Mouse (Mus musculus) layer of hippocampus, postnatal 10 days (tissue): ENCODE measurements around the gene Ssr1. TPM values are rescaled to one million over a fixed set of nuclear protein-coding genes. Genes with fewer than 3 reads are reported as not detected.
A peak's percentile ranks its signal among the peaks of the same experiment; 100 is the strongest.

ENCODE experiments used
- DNase-seq, 2 experiments: peaks; one replicate each; pipeline ENCODE4 v3.0.0; 2021; ENCODE audit warnings: low spot score in 2 of 2
- total RNA-seq, 2 experiments: library from RNA; stranded (reverse); gene quantifications; 2 replicates each; pipeline ENCODE4 v1.2.3; 2021

The Ssr1 gene
- total RNA-seq, 2 experiments from 2014 or later, result 81.6 to 91.7 TPM

- DNase-seq, result no peak
These were observed 13.0 kb downstream of the Ssr1 start for GRCm38 (mm10) chr13:37981063-37981462.

DNA sequence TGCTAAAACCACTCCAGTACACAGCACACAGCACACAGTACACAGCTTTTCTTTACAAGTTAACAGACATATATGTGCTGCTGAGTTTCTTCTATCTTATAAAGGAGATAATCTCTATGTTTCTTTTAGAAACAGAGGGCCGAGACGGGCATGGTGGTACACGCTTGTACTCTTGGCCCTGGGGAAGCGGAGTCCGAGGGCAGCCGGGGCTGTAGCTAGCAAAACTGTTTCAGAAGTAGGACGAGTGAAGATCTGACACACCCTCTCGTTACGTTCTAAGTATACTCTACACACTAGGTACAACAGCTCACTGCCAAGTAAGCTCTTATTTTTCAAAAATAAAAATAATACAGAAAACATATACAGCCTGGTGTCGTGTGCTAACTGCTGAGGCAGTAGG lies 13.7 kb downstream of the Ssr1 start:
- no peak for DNase-seq

DNA sequence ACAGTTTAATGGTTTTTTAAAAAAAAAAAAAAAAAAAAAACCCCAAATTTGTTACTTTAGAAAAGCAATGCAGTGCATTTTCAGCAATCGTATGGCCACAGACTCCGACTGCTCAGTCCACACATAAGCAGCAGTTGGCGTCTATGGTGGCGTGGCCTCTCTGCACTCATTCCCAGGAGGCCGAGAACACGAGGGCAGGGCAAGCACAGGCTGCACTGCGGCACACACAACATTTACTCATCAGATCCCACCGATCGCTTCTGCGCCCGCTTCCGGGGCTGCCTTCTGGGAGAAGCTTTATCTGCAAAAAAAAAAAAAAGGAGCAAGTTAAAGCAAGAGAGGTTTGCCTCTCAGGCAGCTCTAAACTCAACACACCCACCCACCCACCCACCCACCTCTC lies 14.5 kb downstream of the Ssr1 start:
- DNase-seq, result no peak

DNA sequence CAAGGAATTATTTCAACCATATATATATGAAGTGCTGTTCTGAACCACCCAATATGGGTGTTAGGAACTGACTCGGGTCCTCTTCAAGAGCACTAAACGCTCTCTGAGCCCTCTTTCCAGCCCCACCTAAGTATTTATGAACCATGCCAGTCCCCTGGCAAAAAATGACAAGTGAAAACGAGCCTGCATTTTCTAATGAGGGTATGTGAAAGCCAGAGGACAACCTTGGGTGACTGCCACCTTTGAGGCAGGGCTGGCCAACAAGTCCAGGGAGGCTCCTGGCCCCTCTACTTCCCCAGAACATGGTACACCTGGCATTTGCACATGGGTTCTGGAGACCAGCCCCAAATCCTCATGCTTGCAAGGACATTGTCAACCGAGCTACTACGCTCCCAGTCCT lies 19.3 kb downstream of the Ssr1 start:
- no peak for DNase-seq

DNA sequence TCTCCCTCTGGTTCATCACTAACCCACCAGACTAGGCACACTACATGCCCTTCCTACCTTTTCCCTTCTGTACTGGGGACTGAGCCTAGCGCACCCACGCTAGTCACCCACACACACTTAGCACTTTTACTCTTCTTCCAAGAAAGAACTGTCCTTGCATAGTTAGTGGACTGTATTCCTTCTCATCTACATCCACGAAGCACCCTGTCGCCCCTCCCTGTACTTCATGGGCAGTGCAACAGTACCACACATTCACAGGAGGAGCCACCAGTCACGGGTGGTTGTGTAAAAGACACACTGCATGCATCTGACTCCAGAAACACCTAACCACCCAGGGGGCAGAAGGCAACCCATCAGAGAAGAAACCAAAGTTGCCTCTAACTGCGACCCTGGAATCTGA lies 20.0 kb downstream of the Ssr1 start:
- no peak for DNase-seq

- no peak for DNase-seq
These were observed 23.0 kb downstream of the Ssr1 start for GRCm38 (mm10) chr13:37970887-37971530.

DNA sequence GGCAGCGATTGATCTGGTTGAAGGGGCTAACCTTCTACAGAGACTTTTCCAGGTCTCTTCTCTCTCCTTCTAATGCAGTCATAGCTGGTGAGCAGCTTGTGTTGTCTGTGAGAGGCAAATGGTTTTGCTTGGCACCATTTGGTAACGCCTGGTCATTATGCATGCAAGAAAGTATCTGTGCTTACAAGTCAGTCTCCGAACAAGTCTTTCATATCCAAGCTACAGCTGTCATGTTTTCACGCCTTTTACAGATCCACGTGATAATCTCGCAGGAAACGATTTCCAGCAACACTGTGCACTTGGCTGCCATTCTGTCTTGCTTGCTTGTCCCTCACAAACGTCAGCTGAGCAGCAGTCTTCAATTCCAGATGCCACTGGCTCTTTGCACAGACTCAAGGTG lies 24.0 kb downstream of the Ssr1 start:
- peak in 1 of 2 experiments; percentile 37 for DNase-seq

- DNase-seq, result peak; percentile 96 to 97
These were observed 24.7 kb downstream of the Ssr1 start for GRCm38 (mm10) chr13:37969337-37969736.

- no peak for DNase-seq
These were observed 26.5 kb downstream of the Ssr1 start for GRCm38 (mm10) chr13:37967565-37967964.

DNA sequence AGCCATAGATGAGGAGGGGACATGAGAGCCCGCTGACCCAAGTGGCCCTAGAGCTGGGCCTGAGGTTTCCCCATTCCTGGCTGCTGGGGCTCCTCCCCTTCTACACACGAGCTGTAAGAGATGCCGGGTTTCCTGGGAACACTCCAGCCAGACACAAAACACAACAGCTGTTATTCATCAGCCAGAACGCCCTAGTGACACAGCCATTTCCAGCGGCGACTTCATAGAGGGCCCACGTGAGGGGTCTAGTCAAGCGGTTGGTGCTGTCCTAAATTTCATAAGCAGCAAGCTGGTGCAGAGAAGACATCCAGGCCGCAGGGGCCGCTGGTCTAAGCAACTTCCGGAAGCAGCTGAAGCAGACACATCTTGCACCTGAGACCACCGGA lies 27.0 kb downstream of the Ssr1 start:
- DNase-seq, result no peak

- no peak for DNase-seq
These were observed 27.6 kb downstream of the Ssr1 start for GRCm38 (mm10) chr13:37966256-37967051.

- DNase-seq, result no peak
These were observed 28.7 kb downstream of the Ssr1 start for GRCm38 (mm10) chr13:37965126-37965914.

DNA sequence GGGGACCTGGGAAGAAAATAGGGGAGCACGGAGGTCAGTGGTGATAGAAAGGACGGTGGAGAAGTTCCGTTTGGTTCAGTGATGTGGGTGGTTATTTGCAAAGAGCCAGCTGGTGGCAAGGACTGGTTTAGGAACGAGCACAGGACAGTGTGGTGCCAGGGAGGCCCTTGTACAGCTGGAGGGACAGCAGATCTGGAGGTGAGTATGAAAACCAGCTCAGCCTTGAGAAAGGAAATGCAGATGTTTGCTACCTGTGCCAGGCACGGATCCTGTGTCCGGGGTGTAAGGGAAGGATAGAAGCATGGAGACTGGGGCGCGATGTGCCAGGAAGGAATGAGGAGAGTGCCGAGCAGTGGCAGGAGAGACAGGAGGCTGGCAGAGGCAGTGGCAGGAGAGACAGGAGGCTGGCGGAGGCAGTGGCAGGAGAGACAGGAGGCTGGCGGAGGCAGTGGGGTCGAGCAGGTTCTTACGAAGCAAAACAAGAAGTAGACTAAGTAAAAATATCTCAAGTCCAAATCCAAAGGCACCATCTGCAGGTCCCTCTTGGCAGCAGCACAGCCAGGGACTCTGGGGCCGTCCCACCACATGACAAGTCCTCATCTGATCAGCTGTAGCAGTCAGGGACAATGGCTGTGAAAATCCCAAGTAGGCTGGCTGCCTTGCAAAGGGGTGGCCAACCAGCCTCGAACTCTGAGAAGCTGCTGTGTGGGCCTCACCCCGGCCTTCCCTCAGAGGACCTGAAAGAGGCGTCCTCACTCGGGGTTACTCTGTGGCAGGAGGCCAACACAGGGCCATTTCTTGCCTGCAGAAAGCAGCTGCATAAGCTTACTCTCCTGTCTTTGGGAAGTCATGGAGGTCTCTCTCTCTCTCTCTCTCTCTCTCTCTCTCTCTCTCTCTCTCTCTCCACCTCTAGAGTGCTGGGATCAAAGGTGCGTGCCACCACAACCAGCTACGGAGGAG lies 29.6 kb downstream of the Ssr1 start:
- peak in 1 of 2 experiments; percentile 28 for DNase-seq

DNA sequence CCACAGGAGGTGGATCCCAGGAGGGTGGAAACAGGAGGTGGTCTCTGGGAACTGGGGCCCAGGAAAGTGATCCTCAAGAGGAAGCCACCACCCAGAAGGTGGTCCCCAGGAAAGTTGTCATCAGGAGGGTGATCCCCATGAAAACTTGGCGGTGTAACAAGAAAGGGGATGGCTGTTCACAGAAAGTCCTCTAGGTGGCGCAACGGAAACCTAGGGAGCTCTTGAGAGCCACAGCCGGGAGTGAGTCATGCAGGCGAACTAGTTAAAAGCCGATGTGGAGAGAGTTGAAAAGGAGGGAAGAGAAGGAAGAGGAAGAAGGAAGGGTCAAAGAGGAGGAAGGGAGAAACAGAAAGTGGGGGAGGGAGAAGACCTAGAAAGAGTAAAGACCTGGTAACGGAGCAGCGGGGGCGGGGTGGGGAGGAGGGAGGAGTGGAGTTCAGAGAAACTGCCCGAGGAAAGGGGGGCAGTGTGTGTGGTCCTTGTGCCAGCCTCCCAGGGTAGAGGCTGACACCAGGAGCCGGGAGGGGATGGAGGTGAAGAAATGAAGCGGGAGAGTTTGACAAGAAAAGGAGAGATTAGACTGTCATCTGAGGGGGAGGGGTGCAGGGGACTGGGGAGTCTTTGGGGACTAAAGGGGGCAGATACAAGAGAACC lies 30.5 kb downstream of the Ssr1 start:
- DNase-seq, result peak; percentile 80 to 81

GRCm38 (mm10) chr13:37962541-37962940 lies 31.5 kb downstream of the Ssr1 start:
- DNase-seq, result no peak

- DNase-seq, result no peak
These were observed 34.1 kb downstream of the Ssr1 start for GRCm38 (mm10) chr13:37959936-37960335.

DNA sequence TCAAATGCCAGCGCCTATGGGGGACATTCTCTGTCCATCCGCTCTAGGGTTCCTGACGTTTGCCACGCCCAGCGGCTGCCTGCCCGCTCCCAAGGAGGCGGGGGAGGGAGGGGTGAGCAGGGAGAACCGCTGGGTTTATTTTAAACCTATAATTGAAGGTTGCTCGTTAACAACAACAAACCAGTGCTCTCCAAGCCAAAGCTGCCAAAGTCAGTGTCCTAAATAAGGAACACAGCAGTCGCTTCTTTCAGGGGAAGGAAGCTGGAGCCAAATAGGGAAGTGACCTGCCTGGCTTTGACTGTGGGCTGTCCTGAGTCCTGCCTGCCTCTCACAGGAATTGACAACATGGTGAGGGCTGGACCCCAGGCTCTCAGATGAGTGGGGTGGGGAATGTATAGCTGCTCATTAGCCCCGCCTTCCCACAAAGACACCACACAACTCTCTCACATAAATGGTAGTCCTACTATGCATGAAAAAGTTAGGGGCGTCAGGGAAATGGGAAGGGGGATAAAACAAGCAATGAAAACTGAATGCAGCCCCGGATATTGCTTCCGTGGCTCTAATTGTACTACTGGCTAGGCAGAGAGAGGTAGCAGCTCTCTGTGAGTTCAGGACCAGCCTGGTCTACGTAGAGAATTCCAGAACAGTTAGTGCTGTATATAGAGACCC lies 34.6 kb downstream of the Ssr1 start:
- DNase-seq, result no peak

DNA sequence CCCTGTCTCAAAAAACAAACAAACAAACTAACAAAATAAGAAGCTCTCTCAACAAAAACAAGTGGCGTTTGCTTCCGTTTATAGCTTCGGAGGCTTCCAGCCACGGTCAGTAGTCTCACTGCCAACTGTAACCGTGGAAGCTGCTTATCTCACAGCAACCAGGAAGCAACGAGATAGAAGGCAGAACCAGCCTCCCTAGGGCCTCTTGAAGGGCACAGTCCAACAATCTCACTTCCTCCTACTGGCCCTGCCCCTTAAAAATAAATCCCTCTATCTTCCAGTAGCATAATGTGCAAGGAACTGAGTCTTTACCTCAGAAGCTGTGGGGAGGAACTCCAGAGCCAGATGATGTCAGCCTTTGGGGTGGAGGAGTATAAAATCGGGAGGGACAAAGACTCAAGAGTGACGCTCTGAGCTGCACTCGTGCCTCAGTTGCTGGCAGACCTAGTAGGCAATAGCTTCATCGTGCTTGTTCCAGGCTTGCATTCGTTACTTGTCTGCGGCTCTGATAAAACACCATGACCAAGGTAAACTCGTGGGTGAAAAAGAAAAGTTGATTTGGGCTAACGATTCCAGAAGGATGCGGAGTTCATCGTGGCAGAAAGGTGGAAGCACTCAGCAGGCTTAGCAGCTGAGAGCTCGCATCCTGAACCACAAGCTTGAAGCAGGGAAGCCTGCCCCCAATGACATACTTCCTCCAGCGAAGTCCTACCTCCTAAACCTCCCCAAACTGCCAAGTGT lies 35.3 kb downstream of the Ssr1 start:
- DNase-seq, result no peak

GRCm38 (mm10) chr13:37954318-37954717 lies 39.7 kb downstream of the Ssr1 start:
- DNase-seq, result no peak
